Mouse (Mus musculus) 3134 (cell line): Measurements from ENCODE around the gene Gm1043.

Experiments used
- DNase-seq: peaks from one replicate; pipeline ENCODE4 v3.0.0-alpha.2; 2011; ENCODE audit warnings: low spot score; ENCODE audit not compliant: insufficient read length; ENCODE audit errors: extremely low read depth

Gm1043 gene

DNA sequence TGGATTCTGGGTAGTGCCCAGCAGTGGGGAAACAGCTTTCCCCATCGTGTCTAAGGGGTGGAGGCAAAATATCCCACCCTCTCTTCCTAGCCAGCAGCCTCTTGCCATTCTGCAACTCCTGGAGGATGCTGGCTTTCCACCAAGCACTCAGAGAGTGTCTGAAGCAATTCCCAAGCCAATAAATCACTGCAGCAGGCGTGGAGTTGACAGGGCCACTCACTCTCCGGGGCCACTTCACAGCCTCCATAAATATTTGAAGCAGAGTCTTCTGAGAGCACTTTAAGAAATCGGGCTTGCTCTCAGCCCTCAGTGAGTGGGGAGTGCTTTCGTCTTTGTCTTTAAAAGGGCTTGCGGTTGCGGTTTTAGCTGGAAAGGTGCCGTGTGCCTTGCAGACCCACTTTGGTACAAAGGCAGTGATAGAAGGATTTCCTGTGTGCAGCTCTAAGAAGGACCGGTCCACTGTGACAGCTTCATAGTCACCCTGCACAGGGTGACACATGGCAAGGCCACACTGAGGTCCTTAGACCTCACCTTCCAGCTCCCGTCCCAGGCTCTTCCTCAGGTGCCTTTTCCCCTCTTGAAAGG is 111.6 kb downstream of the Gm1043 start:
- no peak for DNase-seq

DNA sequence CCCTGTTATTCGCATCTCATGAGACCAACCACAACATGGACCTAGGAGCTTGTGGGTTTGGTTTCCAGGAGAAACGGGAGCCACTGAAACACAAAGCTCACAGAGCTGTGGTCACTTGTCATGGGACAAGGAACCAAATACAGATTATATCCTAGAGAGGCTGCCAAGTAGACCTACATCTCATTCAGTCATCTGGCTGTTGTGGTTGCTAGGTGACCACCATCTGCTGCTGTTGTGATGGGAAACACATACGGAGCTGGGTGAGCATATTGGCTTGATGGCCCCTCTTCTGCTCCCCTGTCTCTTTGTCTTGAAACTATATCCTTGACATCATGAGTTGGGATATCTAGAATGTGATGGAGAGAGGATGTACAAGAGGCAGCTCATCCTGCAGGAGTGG is 112.3 kb downstream of the Gm1043 start:
- DNase-seq = no peak

DNA sequence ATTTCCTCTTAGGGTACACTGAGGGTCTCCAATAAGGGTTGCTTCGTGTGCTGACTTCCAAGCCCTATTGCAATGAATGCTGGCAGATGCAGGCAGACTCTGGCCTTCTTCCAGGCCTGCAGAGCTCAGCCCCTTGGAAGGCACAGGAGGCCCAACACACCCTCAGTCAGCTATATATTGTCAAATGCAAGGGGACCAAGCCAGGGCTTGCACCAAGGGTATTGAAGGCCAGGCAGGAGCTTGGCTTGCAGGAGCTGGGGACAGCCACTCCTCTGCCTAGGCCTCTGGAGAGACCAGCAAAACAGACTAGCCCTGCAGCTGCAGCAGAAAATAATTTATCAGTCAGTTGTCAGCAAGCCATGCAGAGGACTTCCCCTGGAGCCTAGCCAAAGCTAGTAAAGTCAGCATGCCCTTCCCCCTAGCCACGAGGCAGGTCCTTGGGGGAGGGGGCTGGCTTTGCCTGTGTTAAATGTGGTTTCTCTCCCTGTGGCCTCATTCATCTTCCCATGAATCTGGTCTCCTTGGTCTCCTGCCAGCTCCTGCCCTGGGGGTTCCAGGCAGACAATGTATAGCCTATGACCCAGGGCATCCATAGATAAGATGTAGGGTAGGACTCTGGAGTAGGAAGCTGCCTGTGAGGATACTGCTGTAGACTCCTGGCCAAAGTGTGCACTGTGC is 113.0 kb downstream of the Gm1043 start:
- no peak for DNase-seq

DNA sequence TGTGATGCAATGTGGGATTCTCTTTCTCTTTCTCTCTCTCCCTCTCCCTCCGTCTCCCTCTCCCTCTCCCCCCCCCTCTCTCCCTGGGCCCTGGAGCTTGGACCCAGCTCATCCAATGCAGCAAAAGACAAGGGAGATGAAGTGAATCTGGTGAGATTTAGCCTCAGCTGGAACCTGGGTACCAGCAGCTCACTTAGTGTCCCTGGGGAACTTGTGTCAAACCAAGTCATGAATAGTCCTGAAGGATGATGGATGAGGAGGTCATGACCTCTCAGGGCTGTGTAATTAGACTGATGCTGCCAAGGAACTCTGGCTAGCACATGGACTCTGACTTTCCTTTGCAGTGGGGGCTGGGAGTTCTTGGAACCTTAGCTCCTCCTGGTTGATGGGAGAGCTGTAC is 117.1 kb downstream of the Gm1043 start:
- no peak for DNase-seq

DNA sequence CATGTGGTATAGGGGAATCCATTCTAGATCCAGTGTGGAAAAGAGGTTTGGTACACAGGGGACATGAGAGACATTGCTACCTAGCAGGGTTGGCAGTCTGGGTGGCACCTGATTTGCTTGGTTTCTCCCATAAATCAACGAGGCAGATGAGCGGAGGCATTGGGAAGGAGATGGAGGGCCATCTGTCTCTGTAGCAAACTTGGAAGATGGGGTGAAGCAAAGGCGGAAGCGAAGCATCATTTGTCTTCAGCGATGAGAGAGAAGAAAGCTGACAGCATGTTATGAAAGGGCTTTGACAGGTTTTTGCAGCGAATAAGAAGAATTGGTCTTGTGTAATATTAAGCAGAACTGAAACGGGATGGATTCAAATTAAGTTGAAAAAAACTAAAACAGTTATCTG is 119.7 kb downstream of the Gm1043 start:
- no peak for DNase-seq

DNA sequence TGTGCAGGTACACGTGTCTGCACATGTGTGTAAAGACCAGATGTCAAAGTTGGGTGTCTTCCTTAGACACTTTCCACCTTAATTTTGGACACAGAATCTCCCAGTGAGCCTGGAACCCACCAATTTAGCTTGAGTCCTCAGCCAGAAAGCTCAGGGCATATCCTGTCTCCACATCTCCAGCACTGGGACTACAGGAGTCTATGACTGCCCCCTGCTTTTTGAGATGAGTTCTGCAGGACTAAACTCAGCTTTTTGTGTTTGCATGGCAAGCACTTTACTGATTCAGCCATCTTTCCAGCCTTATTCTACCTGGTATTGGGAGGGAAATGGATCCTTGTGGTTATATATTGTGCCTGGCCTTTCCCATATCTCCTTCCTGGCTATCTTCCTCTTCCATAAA is 120.2 kb downstream of the Gm1043 start:
- DNase-seq = no peak

DNA sequence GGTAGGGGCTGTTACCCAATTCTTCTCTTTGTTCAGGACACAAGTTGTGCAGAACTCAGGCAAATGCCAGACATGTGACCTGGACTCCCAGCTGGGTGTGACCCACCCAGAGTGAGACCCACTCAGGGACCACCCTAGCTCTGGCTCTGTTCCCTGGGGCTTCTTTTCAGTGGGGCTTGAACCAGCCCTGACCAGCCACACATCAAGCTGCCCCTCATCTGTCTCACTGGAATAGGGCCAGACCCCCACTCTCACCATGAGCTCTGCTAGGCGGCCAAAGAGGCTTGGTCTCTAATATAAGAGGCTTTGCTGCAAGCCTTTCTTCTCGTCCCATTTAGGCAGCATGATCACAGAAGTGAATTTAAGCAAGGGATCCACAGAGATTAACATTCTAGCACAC is 121.2 kb downstream of the Gm1043 start:
- no peak for DNase-seq

DNA sequence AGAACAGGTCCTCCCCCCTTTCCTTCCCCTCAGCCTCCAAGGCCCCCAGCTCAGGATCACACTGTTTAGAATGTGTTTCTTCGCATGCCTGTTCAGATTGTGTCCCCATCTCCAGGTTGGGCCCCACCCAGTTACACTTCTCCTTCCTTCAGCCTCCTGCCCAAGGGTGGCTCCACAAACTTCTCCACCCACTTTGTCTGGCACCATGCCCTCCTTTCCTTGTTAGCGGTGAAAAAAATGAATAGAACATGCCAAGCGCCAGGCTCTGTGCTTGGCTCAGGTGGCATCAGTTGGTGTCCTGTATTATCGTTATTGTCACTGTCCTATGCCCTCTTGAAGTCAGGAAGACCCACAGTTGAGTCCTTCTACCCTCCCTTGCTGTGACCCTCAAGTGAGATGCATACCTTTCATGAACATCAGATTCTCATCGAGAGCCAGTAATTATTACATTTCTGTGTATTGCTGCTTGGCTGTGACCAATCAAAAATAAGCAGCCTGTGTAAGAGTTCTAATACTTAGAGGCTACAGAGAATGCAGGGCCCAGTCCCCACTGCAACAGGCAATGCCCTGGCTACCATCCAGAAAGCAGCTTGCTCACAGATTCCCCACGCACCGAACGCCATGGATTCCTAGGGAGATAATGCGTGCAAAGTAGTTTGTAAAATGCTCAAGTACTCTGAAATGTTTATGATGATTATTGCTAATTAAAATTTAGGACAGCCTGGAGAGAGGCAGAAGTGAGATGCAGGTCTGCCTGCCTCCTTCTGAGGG is 128.0 kb downstream of the Gm1043 start:
- DNase-seq = no peak

DNA sequence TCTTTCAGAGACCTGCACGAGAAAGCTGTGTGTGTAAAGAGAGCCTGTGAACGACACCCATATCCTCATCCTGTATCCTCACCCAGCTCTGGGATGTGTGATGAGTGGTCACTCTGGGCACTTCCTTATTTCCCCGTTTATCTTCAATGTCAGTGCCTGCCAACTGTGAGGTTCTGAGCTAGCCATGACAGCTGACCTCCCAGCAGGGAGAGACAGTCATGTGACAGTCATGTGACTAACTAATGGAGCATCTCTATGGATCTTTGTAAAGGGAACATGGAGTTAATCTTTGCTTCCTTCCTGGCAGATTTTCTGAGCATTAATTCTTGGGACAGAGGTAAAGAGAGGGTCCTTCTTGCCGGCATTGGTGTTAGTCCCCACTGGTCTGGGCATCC is 128.5 kb downstream of the Gm1043 start:
- DNase-seq = no peak

DNA sequence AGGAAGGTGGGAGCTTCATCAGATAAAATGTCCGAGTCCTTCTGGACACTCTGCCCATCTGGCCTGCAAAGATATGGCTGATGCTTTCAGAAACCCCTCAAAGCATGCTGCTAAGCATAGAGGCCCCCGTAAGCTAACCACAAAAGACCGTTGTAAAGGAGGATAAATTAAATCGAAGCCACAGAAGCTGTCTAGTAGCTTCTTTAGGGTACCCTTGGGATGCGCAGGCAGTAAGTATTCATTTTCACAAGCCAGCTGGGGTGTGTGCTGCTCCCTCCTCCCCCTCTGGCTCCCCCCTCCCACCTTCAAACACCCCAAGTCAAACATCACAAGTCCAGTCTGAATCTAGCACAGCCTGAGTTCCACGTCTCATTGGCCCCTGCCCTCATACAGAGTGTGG is 129.4 kb downstream of the Gm1043 start:
- no peak for DNase-seq

DNA sequence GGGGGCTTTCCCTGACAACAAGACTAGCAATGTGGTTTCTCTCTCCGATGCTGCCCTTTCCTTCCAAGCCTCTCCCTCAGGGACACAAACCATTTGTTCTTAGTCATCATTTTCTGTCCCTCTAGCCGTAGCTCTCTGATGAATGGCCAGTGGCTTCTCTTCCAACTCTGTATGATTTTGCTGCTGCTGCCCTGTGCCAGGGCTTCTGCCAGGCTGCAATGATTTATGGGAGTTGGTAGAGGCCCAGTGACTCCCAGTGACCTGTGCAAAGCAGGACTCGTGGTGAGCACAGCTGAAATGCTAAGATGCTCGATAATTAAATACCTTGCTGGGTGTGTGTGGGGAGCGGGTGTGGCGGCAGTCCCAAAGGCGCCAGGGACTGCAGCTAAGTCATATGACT is 130.1 kb downstream of the Gm1043 start:
- no peak for DNase-seq

DNA sequence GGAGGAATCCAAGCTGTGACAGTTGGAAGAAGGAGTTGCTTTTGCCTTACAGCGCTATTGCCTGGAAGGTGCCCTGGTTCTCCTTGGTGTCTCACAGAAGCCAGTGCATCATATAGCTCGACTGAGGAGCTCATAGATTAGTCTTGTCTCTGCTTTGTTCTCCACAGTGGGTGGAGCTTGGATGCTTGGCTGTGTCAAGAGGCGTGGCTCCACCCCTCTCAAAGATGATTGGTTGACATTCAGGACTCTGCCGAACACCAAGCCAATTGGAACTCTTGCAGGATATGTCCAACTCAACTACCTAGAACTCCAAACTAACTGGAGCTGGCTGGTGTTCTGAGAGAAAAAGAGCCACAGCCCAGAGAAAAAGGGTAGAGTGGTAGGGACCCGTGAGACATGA is 134.4 kb downstream of the Gm1043 start:
- no peak for DNase-seq

DNA sequence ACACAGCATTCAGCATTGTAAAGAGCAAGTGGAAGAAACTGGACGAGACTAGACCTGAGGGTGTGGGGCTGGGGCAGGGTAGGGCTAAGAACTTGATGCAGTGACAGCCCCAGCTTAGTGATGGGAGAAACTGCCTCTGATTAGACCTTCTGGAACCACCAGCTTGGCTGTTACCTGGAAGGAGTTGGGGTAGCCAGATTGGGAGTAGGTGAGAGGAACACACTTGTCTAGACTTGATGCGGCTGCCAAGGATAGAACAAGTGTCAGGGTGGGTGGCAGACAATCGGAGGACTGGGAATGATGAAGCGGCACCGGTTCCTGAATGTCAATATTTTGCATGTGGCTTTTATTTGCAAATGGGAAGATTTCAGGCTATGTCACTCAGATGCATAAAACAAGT is 135.4 kb downstream of the Gm1043 start:
- no peak for DNase-seq

DNA sequence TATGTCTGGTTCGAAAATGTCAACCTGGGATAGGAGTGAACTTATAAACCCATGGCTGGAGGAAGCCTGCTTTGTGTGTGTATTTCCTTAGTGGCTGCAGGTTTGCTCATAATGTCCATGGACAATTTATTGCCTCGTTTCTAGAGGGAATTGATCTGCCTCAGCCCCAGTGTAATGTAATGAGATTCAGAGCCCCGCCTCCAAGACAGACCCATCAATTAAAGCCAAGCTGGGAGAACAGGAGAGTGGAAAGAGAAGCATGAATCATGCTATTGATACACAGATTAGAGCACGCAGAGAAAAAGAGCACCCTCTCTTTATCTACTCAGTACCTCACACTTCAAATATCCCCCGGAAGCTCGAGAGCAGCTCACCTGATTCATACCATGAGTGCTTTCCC is 136.4 kb downstream of the Gm1043 start:
- no peak for DNase-seq

DNA sequence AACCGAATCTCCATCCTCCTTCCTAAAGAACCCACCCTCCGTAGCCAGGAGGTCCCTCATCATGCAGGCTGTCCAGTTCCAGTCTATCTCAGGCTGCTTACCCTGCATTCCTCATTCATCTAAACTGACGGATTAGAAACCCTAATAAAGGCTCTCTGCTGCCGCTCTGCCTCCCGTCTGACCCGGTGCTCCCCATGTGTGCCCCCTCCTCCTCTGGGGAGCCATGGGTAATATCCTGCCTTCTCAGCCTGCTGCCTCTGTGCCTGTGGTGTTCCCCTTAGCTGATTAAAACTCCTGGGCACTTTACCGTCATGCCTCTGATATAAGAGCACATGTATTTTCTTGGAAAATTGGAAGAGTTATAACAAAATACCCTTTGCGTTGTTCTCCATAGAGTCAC is 137.1 kb downstream of the Gm1043 start:
- no peak for DNase-seq

DNA sequence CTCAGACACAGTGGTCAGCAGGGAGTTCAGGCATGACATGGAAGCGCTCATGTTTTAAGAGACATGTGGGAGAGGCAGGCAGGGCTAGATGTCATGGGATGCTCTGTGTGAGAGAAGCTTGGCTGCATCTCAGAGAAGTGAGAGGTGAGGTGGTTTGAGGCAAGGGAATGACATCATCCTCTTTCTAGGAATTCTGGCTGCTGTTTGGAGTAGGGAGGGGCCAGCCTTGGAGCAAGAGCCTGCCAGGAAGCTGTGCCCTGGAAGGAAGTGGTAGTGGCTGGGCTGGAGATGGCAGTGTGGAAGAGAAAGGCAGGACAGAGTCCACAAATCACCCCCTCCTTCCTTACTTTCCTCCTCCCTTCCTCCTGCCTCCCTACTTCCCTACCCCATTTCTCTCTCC is 140.5 kb downstream of the Gm1043 start:
- DNase-seq = no peak

DNA sequence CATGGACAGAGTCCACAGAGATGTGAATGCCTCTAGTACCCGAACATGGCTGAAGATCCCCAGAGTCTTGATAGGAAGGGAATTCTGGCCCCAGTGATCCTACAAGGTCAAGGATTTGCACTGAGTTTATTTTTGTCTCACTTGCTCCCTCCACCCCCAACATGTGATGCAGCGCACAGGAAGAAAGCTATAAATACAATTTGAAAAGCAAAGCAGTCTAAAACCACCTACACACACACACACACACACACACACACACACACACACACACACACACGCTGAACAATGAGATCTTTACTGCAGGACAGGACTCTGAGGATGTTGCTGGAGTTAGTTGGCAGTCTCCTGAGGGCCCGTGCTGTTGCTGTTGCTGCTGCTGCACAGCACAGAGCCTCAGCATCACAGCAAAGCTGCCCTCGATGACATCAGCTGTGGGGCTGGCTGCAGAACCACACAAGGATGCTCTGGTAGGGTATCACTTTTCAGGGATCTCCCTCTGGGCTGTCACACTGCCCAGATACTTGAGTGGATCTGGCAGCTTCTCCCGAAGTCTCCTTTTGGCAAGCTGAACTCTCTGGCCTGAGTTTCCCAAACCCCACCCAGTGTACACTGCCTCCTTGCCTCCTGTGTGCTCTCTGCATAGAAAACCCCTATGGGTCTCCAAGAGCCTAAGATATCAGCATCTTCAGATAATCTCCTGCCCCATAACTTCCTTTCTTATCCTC is 142.9 kb downstream of the Gm1043 start:
- DNase-seq = no peak

DNA sequence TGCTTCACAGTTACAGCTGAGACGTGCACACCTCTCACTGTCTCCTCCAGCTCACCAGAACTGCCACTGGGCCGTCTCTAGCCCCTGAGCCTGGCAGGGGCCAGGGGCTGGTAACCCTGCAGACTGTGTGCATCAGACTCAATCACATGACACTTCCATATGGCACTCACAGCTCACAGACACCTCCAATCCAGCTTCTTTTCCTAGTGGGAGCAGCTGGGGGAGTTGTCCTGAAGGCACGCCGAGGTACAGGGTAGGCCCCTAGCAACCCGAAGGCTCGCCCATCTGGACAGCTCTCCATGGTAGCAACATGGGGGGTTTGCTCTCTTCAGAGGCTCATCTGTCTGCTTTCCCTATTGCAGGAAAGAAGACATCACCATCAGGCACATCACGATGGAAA is 143.7 kb downstream of the Gm1043 start:
- DNase-seq = no peak

DNA sequence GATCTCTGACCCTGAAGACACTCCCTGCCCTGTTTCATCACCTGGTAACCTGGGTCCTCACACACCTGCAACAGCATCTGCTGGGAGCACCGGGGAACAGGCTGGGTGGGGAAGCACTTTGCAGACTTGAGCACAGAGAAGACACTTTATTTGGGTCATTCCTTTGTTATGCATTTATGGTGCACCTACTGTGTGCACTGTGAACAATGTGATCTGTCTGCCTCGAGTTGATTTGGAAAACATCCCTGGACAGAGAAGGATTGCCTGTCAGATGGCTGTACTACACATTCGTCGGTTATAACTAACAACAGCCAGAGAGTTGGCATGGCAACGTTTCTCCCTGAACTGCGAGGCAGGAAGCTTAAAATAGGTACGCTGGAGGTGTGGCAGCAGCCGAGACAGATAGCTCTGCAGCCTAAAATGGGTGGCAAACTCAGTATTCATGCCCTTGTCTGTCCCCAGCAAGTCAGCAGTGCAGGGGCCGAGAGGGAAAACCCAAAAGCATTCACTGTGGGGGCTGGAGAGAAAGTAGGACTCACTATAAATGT is 147.9 kb downstream of the Gm1043 start:
- DNase-seq = no peak

DNA sequence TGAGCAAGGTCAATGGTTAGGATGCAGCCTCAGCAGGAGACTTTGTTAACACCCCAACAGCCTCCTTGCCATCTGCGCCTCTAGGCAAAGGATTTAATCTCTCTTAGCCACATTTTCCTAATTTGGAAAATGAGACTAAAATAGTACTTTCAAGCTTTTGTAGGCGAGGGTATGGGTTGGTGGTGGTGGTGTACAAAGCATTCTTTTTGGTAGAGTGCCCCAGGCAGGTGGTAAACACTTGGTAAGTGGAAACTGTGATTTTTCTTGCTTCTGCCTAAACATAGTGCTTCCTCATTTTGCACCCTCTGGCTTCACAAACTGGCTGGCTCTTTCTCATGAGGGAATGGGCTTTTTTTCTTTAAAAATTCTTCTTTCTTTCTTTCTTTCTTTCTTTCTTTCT is 153.5 kb downstream of the Gm1043 start:
- DNase-seq = no peak

DNA sequence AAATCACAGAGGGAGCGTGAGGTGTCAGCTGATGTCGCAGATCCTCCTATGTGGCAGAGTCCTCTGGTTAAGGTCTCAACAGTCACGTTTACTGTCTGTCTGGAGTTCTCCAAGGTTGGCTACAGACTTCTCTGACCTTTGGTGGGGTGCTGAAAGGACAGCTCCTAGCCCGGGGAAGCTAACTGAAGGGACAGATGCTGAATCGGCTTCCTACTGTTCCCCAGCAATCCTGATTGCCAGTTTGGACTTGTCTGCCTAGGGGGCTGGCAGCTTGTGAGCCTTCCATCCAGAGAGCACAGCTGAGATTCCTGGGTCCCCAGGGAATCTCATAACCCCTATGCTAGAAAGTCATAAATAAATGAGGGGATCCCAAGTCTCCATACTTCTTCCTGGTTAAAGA is 155.4 kb downstream of the Gm1043 start:
- no peak for DNase-seq
